Mouse (Mus musculus): ENCODE results near the gene Efcab6. TPM values are rescaled to one million over a fixed set of nuclear protein-coding genes. Genes with fewer than 3 reads are reported as not detected.

Efcab6 gene
- polyA plus RNA-seq, 2 experiments, result not detected

- H3K27me3 ChIP-seq (ENCODE audit: control insufficient read depth, insufficient read depth, low read length), result no peaks in the 10 kb centered on the region
- no peaks in the 10 kb centered on the region for H3K9me3 ChIP-seq (ENCODE audit: control insufficient read depth, low read length)
- no peak overlapping the region for H3K9ac ChIP-seq (replicated peaks)
- no peak for DNase-seq (ENCODE audit: low read depth in 3 of 3, low spot score in 3 of 3)
- H3K27ac ChIP-seq, result no peak overlapping the region
- WGBS (ENCODE audit: insufficient replicate concordance), result 43% methylated on average over 2 of the region's 2 CpGs
- H3K4me2 ChIP-seq (ENCODE audit: low read depth), result no peak overlapping the region
- no peak for ATAC-seq (ENCODE audit: insufficient read depth)
- no peaks in the 10 kb centered on the region for H3K4me1 ChIP-seq (replicated peaks; ENCODE audit: control insufficient read depth in 2 of 2, insufficient read depth in 2 of 2, low read length in 1 of 2)
- TF ChIP-seq EP300 (IDR thresholded peaks at IDR 0.05; ENCODE audit: low read depth) (no peak), CTCF (IDR thresholded peaks at IDR 0.05; ENCODE audit: low read depth) (no peak)
- no peaks in the 10 kb centered on the region for H3K36me3 ChIP-seq (replicated peaks; ENCODE audit: control insufficient read depth, insufficient read depth, low read depth)
- H3K4me3 ChIP-seq (ENCODE audit: insufficient read depth in 1 of 2, low read depth in 2 of 2, low read length in 2 of 2), result no peak overlapping the region
These were observed 130.4 kb downstream of the Efcab6 start for GRCm38 (mm10) chr15:83934816-83935215.

GRCm38 (mm10) chr15:83925338-83925737 lies 139.8 kb downstream of the Efcab6 start:
- no peak overlapping the region for H3K9ac ChIP-seq (replicated peaks)
- H3K27me3 ChIP-seq (ENCODE audit: control insufficient read depth, insufficient read depth, low read length), result no peaks in the 10 kb centered on the region
- no peaks in the 10 kb centered on the region for H3K9me3 ChIP-seq (ENCODE audit: control insufficient read depth, low read length)
- no peak overlapping the region for H3K4me3 ChIP-seq (ENCODE audit: insufficient read depth in 1 of 2, low read depth in 2 of 2, low read length in 2 of 2)
- no peak overlapping the region for H3K27ac ChIP-seq
- H3K4me2 ChIP-seq (ENCODE audit: low read depth), result no peak overlapping the region
- TF ChIP-seq EP300 (IDR thresholded peaks at IDR 0.05; ENCODE audit: low read depth) (no peak), CTCF (IDR thresholded peaks at IDR 0.05; ENCODE audit: low read depth) (no peak)
- DNase-seq (ENCODE audit: low read depth in 3 of 3, low spot score in 3 of 3) (no peak), ATAC-seq (ENCODE audit: insufficient read depth) (no peak)
- no peaks in the 10 kb centered on the region for H3K36me3 ChIP-seq (replicated peaks; ENCODE audit: control insufficient read depth, insufficient read depth, low read depth)
- H3K4me1 ChIP-seq (replicated peaks; ENCODE audit: control insufficient read depth in 2 of 2, insufficient read depth in 2 of 2, low read length in 1 of 2), result no peaks in the 10 kb centered on the region
- WGBS (ENCODE audit: insufficient replicate concordance), result 52% methylated on average over 3 of the region's 3 CpGs

- TF ChIP-seq CTCF (IDR thresholded peaks at IDR 0.05; ENCODE audit: low read depth) (no peak), EP300 (IDR thresholded peaks at IDR 0.05; ENCODE audit: low read depth) (no peak)
- no peak overlapping the region for H3K4me2 ChIP-seq (ENCODE audit: low read depth)
- H3K27ac ChIP-seq, result no peak overlapping the region
- no peaks in the 10 kb centered on the region for H3K4me1 ChIP-seq (replicated peaks; ENCODE audit: control insufficient read depth in 2 of 2, insufficient read depth in 2 of 2, low read length in 1 of 2)
- no peaks in the 10 kb centered on the region for H3K9me3 ChIP-seq (ENCODE audit: control insufficient read depth, low read length)
- no peak overlapping the region for H3K4me3 ChIP-seq (ENCODE audit: insufficient read depth in 1 of 2, low read depth in 2 of 2, low read length in 2 of 2)
- 18% methylated on average over 4 of the region's 4 CpGs for WGBS (ENCODE audit: insufficient replicate concordance)
- no peaks in the 10 kb centered on the region for H3K27me3 ChIP-seq (ENCODE audit: control insufficient read depth, insufficient read depth, low read length)
- H3K36me3 ChIP-seq (replicated peaks; ENCODE audit: control insufficient read depth, insufficient read depth, low read depth), result no peaks in the 10 kb centered on the region
- no peak overlapping the region for H3K9ac ChIP-seq (replicated peaks)
- DNase-seq (ENCODE audit: low read depth in 3 of 3, low spot score in 3 of 3) (no peak), ATAC-seq (ENCODE audit: insufficient read depth) (no peak)
These were observed 140.5 kb downstream of the Efcab6 start for GRCm38 (mm10) chr15:83924656-83925055.

GRCm38 (mm10) chr15:83915376-83915775 lies 149.8 kb downstream of the Efcab6 start:
- 62% methylated on average over 10 of the region's 10 CpGs for WGBS (ENCODE audit: insufficient replicate concordance)

GRCm38 (mm10) chr15:83913028-83913714 lies 152.0 kb downstream of the Efcab6 start:
- H3K36me3 ChIP-seq (replicated peaks; ENCODE audit: control insufficient read depth, insufficient read depth, low read depth), result no peaks in the 10 kb centered on the region
- no peak overlapping the region for H3K27ac ChIP-seq
- H3K4me2 ChIP-seq (ENCODE audit: low read depth), result no peak overlapping the region
- H3K4me1 ChIP-seq (replicated peaks; ENCODE audit: control insufficient read depth in 2 of 2, insufficient read depth in 2 of 2, low read length in 1 of 2), result no peaks in the 10 kb centered on the region
- TF ChIP-seq EP300 (IDR thresholded peaks at IDR 0.05; ENCODE audit: low read depth) (no peak), CTCF (IDR thresholded peaks at IDR 0.05; ENCODE audit: low read depth) (no peak)
- no peak overlapping the region for H3K9ac ChIP-seq (replicated peaks)
- H3K27me3 ChIP-seq (ENCODE audit: control insufficient read depth, insufficient read depth, low read length), result no peaks in the 10 kb centered on the region
- no peaks in the 10 kb centered on the region for H3K9me3 ChIP-seq (ENCODE audit: control insufficient read depth, low read length)
- 71% methylated on average over 14 of the region's 14 CpGs for WGBS (ENCODE audit: insufficient replicate concordance)
- no peak overlapping the region for H3K4me3 ChIP-seq (ENCODE audit: insufficient read depth in 1 of 2, low read depth in 2 of 2, low read length in 2 of 2)
- ATAC-seq (ENCODE audit: insufficient read depth), result no peak
- DNase-seq (ENCODE audit: low read depth in 3 of 3, low spot score in 3 of 3), result no peak

More at GRCm38 (mm10) chr15:83915376-83915775, 149.8 kb downstream of the Efcab6 start:
- H3K27me3 ChIP-seq (ENCODE audit: control insufficient read depth, insufficient read depth, low read length), result no peaks in the 10 kb centered on the region
- ATAC-seq (ENCODE audit: insufficient read depth) (no peak), DNase-seq (ENCODE audit: low read depth in 3 of 3, low spot score in 3 of 3) (no peak)
- H3K9ac ChIP-seq (replicated peaks), result no peak overlapping the region
- no peak for TF ChIP-seq EP300 (IDR thresholded peaks at IDR 0.05; ENCODE audit: low read depth)
- no peak for TF ChIP-seq CTCF (IDR thresholded peaks at IDR 0.05; ENCODE audit: low read depth)
- H3K9me3 ChIP-seq (ENCODE audit: control insufficient read depth, low read length), result no peaks in the 10 kb centered on the region
- no peak overlapping the region for H3K4me3 ChIP-seq (ENCODE audit: insufficient read depth in 1 of 2, low read depth in 2 of 2, low read length in 2 of 2)
- H3K27ac ChIP-seq, result no peak overlapping the region
- no peaks in the 10 kb centered on the region for H3K36me3 ChIP-seq (replicated peaks; ENCODE audit: control insufficient read depth, insufficient read depth, low read depth)
- no peaks in the 10 kb centered on the region for H3K4me1 ChIP-seq (replicated peaks; ENCODE audit: control insufficient read depth in 2 of 2, insufficient read depth in 2 of 2, low read length in 1 of 2)
- H3K4me2 ChIP-seq (ENCODE audit: low read depth), result no peak overlapping the region
